Mouse (Mus musculus) midbrain, embryonic 14.5 days (tissue): Measurements from ENCODE around the gene Lmntd2. TPM values are rescaled to one million over a fixed set of nuclear protein-coding genes. Genes with fewer than 3 reads are reported as not detected.

ENCODE experiments used
- ATAC-seq: fragments of 200-750 bp; cut with Nextera tagmentation; 2 replicates; pipeline ENCODE4 v1.8.0; 2017; ENCODE audit warnings: moderate number of reproducible peaks, moderate library complexity; ENCODE audit not compliant: low FRiP score, low TSS enrichment
- DNase-seq: peaks from one replicate; pipeline ENCODE4 v3.0.0-alpha.2; 2015
- H3K27ac ChIP-seq: fragments of 300-500 bp; sonication (generic); replicated peaks from 2 replicates; pipeline ENCODE4 v1.5.1; 2014; ENCODE audit warnings: mild to moderate bottlenecking, low read depth, low read length, moderate library complexity
- H3K27me3 ChIP-seq: fragments of 300-500 bp; sonication (generic); 2 replicates; pipeline ENCODE4 v1.6.1; 2014; ENCODE audit warnings: low read length, control low read depth, mixed read lengths; ENCODE audit not compliant: control insufficient read depth, insufficient read depth
- H3K36me3 ChIP-seq: fragments of 300-500 bp; sonication (generic); 2 replicates; pipeline ENCODE4 v1.6.1; 2014; ENCODE audit warnings: low read length, control low read depth; ENCODE audit not compliant: control insufficient read depth, insufficient read depth
- H3K4me1 ChIP-seq: fragments of 300-500 bp; sonication (generic); 2 replicates; pipeline ENCODE4 v1.6.1; 2014; ENCODE audit warnings: mild to moderate bottlenecking, antibody characterized with exemption, low read length, control low read depth; ENCODE audit not compliant: control insufficient read depth, insufficient read depth
- H3K4me2 ChIP-seq: fragments of 300-500 bp; sonication (generic); 2 replicates; pipeline ENCODE4 v1.6.1; 2014; ENCODE audit warnings: mild to moderate bottlenecking, low read length, moderate library complexity
- H3K4me3 ChIP-seq: fragments of 300-500 bp; sonication (generic); replicated peaks from 2 replicates; pipeline ENCODE4 v1.5.1; 2014; ENCODE audit warnings: low read depth, low read length
- H3K9ac ChIP-seq: fragments of 300-500 bp; sonication (generic); replicated peaks from 2 replicates; pipeline ENCODE4 v1.6.1; 2014; ENCODE audit warnings: mild to moderate bottlenecking, low read length, moderate library complexity
- H3K9me3 ChIP-seq: fragments of 300-500 bp; sonication (generic); 2 replicates; pipeline ENCODE4 v1.6.1; 2016; ENCODE audit warnings: low read length, control low read depth, mixed read lengths; ENCODE audit not compliant: control insufficient read depth
- WGBS: fragments of 180-500 bp; shearing (Covaris S2); extraction: QIAGEN DNeasy Blood & Tissue Kit; methylation state at CpG from one replicate; pipeline ENCODE4 v1.1.7; 2014; 5-methylcytosine and 5-hydroxymethylcytosine counted together
- polyA plus RNA-seq: library from polyadenylated mRNA; unstranded; fragments of >200 nt; fragmentation: Nextera tagmentation; extraction: Ambion mirVana; gene quantifications from 2 replicates; pipeline ENCODE4 v1.2.1, GENCODE M21; 2014

Lmntd2 gene
- polyA plus RNA-seq, 1 experiment from 2014 or later, result 1.1 TPM

DNA sequence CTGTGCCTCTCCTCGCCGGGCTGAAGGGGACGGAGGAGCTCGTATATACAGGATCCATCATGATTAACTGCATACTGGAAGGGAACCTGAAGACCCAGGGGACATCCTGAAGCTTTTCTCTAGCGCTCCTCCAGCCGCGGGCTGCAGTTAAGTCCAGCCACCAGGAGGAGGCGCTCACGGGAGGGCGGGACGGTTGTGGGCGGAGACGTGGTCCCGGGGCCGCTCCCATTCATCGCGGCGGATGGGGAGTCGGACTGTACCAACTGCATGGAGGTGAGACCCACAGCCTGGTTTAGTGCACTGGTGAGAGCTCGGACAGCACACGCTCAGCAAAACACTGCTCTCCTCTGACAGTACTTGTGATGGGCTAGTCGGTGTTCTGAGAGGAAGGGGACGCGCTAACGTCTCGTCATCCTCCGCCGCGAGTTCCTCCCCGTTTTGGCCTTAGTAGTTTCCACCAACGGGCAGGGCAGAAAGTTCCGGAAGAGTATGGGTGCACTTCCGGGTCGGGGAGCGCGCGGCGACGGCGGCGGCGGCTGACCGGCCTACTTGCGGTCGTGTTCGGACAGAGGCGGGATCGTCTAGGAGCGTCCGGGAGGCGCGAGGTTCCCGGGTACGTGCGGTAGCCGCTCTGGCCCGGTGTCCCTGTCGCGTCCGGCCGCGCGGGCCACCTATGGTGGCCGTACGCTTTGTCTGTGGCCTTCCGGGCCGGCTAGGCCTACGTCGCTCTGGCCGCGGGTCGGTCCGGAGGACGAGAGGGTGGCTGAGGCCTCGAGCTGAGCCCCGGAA is 14.6 kb upstream of the Lmntd2 start, which contains the start of gene Phrf1:
Gene Phrf1 (plus strand): TSS at position 506 of the 789 bp plus-strand sequence.
- peak; percentile 95 for ATAC-seq
- no peaks in the 10 kb centered on the region for H3K27me3 ChIP-seq

DNA sequence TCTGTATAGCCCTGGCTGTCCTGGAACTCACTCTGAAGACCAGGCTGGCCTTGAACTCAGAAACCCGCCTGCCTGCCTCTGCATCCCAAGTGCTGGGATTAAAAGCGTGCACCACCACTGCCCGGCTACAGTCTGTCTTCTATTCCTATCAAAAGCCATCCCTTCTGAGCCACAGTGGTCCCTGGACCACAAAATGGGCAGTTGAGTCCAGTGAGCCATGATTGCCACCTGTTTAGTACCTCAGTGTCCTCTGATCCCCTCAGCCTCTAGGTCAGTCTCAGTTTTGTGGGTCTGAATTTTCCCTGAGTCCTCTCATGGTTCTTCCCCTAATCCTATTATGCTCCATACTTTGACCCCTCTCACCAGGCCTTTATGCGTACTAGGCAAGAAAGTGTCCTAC is 13.9 kb upstream of the Lmntd2 start:
- Histone ChIP-seq H3K4me1 (peaks cover 13% of the 10 kb centered on the region), H3K4me3 (no peak overlapping the region), H3K27me3 (no peaks in the 10 kb centered on the region), H3K36me3 (peaks cover 25% of the 10 kb centered on the region), H3K9ac (no peak overlapping the region), H3K4me2 (peak overlapping the region; percentile 96; the same call in 1 of the 2 replicates), H3K27ac (no peak overlapping the region), H3K9me3 (no peaks in the 10 kb centered on the region)
- WGBS, result 72% methylated on average over 4 of the region's 4 CpGs
- DNase-seq, result no peak
- 0 out of 2 replicates have a peak, but pooled peaks have one; percentile 12 for ATAC-seq

More for the DNA sequence above, 14.6 kb upstream of the Lmntd2 start, which contains the start of gene Phrf1:
- Histone ChIP-seq H3K4me3 (peak within 1 kb of the TSS; percentile 100), H3K27ac (peak within 1 kb of the TSS; percentile 95), H3K9me3 (no peaks in the 10 kb centered on the region), H3K36me3 (peaks cover 31% of the 10 kb centered on the region), H3K4me2 (peak within 1 kb of the TSS; percentile 96), H3K4me1 (peaks cover 11% of the 10 kb centered on the region), H3K9ac (peak within 1 kb of the TSS; percentile 88)
- WGBS, result under 1% methylated on average over 76 of the region's 76 CpGs
- DNase-seq, result peak; percentile 95

DNA sequence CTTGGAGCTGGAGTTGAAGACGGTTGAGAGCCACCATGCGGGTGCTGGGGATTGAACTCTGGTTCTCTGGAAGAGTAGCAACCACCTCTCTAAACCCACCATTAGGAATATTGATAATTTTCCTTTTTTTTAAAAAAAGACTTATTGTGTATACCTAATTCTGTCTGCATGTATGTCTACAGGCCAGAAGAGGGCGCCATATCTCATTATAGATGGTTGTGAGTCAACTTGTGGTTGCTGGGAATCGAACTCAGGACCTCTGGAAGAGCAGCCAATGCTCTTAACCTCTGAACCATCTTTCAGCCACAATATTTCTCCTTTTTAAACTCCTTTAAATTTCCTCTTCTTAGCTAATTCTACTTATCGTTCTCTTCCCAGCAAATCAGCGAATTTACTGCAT is 12.7 kb upstream of the Lmntd2 start:
- Histone ChIP-seq H3K4me3 (no peak overlapping the region), H3K9ac (no peak overlapping the region), H3K4me2 (no peak overlapping the region), H3K36me3 (peaks cover 12% of the 10 kb centered on the region), H3K27me3 (no peaks in the 10 kb centered on the region), H3K27ac (no peak overlapping the region), H3K4me1 (peaks cover 22% of the 10 kb centered on the region), H3K9me3 (no peaks in the 10 kb centered on the region)
- DNase-seq (no peak), ATAC-seq (no peak)
- 85% methylated on average over 6 of the region's 6 CpGs for WGBS

DNA sequence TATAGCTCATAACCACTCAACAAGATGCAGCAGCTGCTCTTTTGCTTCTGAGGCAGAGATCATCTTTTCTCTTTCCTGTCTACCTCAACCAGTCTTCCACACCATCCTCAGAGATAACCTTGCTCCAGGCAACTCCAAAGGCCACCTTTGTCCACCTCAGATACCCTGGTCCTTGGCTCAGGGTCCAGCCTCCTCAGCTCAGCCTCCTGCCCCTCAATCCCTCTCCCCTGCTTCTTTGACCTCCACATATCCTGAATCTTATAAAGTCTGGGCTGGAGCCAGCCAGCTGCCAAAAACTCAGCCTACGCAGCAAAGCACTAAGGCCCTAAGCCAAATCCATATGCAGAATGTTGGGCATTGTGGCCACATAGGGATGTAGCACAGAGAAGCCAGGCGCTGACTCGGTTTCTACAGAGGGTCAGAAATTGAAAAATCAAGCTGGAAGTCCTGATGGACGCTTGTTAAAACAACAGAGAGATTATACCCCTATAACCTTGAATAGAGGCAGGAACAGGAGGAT is 8.9 kb upstream of the Lmntd2 start:
- Histone ChIP-seq H3K4me3 (peak overlapping the region; percentile 33; the same call in 1 of the 2 replicates), H3K9ac (no peak overlapping the region; the same call in 1 of the 2 replicates), H3K4me1 (peaks cover 15% of the 10 kb centered on the region), H3K27me3 (no peaks in the 10 kb centered on the region), H3K36me3 (0 out of 2 replicates have a peak, but pooled peaks cover 5% of the 10 kb centered on the region), H3K27ac (peak overlapping the region; percentile 78; the same call in 1 of the 2 replicates), H3K4me2 (peak overlapping the region; percentile 69), H3K9me3 (no peaks in the 10 kb centered on the region)
- ATAC-seq (no peak), DNase-seq (no peak)
- WGBS, result 92% methylated on average over 4 of the region's 4 CpGs

DNA sequence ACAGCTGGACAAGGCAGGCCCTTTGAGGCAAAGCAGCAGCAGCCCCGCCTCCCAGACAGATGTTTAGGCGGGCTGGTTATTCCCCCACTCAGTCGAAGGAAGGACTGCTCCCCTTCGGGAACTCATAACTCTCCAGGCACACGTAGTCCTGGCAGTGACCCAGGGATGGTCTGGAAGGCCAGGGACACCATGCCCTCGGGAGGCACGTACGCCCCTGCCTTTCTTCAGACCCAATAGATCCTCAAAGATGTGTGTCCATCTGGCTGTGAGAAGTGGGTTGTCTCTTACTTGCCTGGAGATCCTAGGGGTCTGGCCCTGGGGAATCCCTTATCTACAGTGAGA is 8.2 kb upstream of the Lmntd2 start:
- Histone ChIP-seq H3K27me3 (no peaks in the 10 kb centered on the region), H3K36me3 (0 out of 2 replicates have a peak, but pooled peaks cover 5% of the 10 kb centered on the region), H3K4me2 (peak overlapping the region; percentile 69), H3K4me3 (peak overlapping the region; percentile 33), H3K9ac (peak overlapping the region; percentile 48), H3K4me1 (peaks cover 15% of the 10 kb centered on the region), H3K9me3 (no peaks in the 10 kb centered on the region), H3K27ac (peak overlapping the region; percentile 78)
- DNase-seq (no peak), ATAC-seq (no peak; the same call in 1 of the 2 replicates)
- 4% methylated on average over 8 of the region's 8 CpGs for WGBS

DNA sequence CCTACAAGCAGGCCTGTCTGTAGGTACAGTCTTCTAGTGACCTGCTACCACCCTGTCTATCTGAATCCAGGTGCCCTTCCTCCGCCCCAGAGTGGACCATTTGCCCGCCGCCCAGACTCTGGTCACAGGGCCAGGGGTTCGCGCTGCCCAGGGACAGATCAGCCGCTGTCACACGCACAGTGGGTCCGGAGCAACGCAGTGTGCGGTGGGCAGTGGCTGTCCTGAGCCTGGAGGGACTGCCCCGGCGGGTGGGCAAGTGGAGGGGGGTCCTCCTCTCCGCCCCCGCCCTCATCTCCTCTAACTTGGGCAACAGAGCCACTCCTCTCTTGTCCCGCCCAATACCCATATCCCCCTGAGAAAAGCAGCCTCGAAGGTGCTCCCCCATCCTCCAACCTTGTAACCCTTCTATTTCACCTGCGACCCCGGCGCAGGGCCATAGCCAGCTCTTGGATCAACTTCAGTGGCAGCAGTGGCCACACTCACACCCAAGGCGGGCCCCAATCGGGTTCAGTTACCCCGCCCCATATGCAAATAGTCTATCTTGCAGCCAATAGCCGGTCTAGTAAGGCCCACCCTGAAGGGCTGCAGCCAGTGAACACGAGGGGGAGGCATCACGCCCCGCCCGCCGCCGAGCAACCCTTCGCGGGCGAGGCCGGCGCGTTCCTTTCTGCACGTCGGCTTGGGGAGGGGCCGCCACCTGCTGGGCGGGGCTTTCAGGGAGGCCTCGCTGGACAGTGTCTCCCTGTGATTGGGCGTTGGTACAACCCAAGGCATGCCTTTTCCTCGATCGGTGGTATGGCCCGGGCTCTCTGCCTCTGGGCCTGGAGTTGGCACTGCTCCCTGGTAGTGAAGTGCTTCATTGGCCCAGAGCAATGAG is 7.6 kb upstream of the Lmntd2 start:
- Histone ChIP-seq H3K4me2 (peak overlapping the region; percentile 69), H3K27ac (peak overlapping the region; percentile 78), H3K36me3 (0 out of 2 replicates have a peak, but pooled peaks cover 5% of the 10 kb centered on the region), H3K4me3 (peak overlapping the region; percentile 33), H3K9ac (peak overlapping the region; percentile 48), H3K4me1 (peaks cover 17% of the 10 kb centered on the region), H3K9me3 (no peaks in the 10 kb centered on the region), H3K27me3 (no peaks in the 10 kb centered on the region)
- ATAC-seq (peak; percentile 97), DNase-seq (peak; percentile 98)
- WGBS, result 2% methylated on average over 44 of the region's 44 CpGs

DNA sequence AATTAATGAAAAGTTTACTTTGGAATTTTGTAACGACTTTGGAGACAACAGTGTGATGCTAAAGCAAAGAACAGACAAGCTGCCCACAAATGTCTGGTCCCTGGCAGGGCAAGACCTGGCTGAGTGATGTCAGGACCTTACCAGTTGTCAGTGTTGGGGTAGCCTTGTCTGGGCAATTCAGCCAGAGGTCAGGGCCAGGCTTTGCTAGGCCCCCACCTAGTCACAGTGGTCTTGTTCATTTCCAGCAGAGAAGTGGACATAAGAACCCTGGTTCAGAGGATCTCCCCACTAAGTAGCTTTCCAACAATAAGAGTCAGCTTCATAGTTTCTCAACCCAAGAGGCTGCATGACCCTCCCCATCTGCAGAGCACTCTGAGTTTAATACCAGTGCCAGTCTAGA is 6.5 kb upstream of the Lmntd2 start:
- no peak overlapping the region for H3K4me3 ChIP-seq
- H3K27ac ChIP-seq, result no peak overlapping the region
- H3K4me2 ChIP-seq, result no peak overlapping the region
- H3K36me3 ChIP-seq, result 0 out of 2 replicates have a peak, but pooled peaks cover 5% of the 10 kb centered on the region
- no peak overlapping the region for H3K9ac ChIP-seq
- H3K4me1 ChIP-seq, result peaks cover 21% of the 10 kb centered on the region
- ATAC-seq (no peak), DNase-seq (no peak)
- no peaks in the 10 kb centered on the region for H3K27me3 ChIP-seq
- 84% methylated on average over 1 of the region's 1 CpGs for WGBS
- no peaks in the 10 kb centered on the region for H3K9me3 ChIP-seq

DNA sequence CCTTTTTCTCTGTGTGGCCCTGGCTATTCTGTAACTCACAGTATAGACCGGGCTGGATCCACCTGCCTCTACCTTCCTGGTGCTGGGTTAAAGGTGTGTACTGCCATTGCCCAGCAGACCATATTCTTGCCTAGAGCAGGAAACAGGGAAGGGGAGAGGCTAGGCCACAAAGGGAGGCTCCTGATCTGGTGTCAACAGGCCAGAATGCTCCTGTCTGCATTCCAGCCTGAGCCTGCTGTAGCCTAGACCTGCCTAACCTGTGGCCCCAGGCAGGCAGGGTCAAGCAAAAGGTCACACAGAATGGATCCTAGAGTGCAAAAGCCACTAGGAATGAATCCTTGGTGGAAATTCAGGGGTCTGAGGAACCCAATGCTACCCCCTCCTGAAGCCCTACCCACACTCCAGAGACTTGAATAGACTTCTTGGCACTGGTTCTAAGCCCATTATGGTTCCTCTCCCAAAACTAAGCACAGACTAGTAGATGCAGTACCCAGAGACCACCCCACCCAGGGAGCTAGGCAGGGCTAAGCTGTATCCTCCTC is 5.7 kb upstream of the Lmntd2 start:
- H3K9me3 ChIP-seq, result no peaks in the 10 kb centered on the region
- no peak overlapping the region for H3K9ac ChIP-seq
- no peaks in the 10 kb centered on the region for H3K27me3 ChIP-seq
- no peak for ATAC-seq
- H3K27ac ChIP-seq, result no peak overlapping the region
- DNase-seq, result no peak
- H3K36me3 ChIP-seq, result 0 out of 2 replicates have a peak, but pooled peaks cover 5% of the 10 kb centered on the region
- WGBS, result 100% methylated on average over 1 of the region's 1 CpGs
- no peak overlapping the region for H3K4me2 ChIP-seq
- peaks cover 27% of the 10 kb centered on the region for H3K4me1 ChIP-seq
- H3K4me3 ChIP-seq, result no peak overlapping the region
